Mouse (Mus musculus): ENCODE data around the gene Sar1a. TPM values are rescaled to one million over a fixed set of nuclear protein-coding genes. Genes with fewer than 3 reads are reported as not detected.

Gene Sar1a
- 60.7 and 62.1 TPM in 2 replicates for polyA plus RNA-seq (2015; fragmentation: Nextera tagmentation; extraction: Ambion mirVana)

DNA sequence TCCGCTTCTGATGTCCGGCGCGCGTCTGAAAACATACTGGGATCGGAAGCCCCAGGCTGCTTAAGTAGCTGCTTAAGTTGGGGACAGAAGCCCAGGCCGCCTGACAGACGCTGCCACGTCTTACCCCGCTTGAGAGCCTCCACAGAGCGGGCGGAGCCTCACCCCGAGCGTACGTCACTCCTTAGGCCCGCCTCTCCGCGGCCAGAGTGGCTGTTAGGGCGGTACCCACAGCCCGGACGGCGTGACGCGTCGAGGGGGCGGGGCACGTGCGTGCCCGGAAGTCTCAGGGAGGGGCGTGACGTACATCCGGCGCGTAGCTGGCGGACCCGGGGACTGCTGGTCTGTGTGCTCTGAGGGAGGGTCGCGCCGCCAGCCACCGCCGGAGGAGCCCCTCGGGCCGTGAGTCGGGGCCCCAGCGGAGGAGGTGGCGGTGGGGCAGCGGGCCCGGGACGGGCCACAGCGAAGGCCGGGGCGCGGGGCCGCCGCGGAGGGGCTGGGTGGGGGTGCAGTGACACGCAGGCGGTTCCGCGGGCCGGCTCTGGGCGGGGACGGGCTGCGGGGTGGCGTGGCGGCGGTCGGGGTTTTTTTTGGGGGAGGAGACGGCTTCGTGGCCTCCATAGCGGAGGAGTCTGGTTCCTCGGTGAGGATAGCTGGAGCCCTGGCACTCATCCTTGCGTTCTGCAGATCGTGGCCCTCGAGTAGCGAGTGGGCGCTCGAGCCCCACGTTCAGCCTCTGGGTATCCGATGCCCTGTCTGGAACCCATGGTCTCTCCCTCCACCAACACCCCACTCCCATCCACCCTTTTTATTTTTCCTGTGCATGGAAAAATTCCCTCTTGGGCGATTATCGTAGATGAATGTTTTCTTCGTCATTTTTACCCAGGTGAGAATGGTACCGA is at the start of gene Sar1a:
Sar1a (plus strand) TSS at position 285 of the 899 bp plus-strand sequence.
- no peaks in the 10 kb centered on the region for H3K27me3 ChIP-seq (ENCODE audit: insufficient read depth, low read length)
- ATAC-seq, result peak; percentile 98
- H3K9ac ChIP-seq (replicated peaks), result peak within 1 kb of the TSS; percentile 91
- TF ChIP-seq EP300 (IDR thresholded peaks at IDR 0.05; ENCODE audit: low read depth) (no peak), CTCF (IDR thresholded peaks at IDR 0.05; ENCODE audit: low read depth) (no peak)
- H3K27ac ChIP-seq (ENCODE audit: low read depth), result peak within 1 kb of the TSS; percentile 91
- peaks cover 12% of the 10 kb centered on the region for H3K36me3 ChIP-seq (replicated peaks; ENCODE audit: insufficient read depth, low read length)
- peak within 1 kb of the TSS; percentile 82 for H3K4me2 ChIP-seq (ENCODE audit: low read depth, low read length)
- H3K4me3 ChIP-seq (ENCODE audit: low read depth, low read length), result peak within 1 kb of the TSS; percentile 92
- peaks cover 26% of the 10 kb centered on the region for H3K4me1 ChIP-seq (ENCODE audit: insufficient read depth)
- DNase-seq, result peak; percentile 99
- H3K9me3 ChIP-seq (ENCODE audit: low read length), result no peaks in the 10 kb centered on the region
- WGBS (ENCODE audit: insufficient replicate concordance), result 1% methylated on average over 79 of the region's 84 CpGs

DNA sequence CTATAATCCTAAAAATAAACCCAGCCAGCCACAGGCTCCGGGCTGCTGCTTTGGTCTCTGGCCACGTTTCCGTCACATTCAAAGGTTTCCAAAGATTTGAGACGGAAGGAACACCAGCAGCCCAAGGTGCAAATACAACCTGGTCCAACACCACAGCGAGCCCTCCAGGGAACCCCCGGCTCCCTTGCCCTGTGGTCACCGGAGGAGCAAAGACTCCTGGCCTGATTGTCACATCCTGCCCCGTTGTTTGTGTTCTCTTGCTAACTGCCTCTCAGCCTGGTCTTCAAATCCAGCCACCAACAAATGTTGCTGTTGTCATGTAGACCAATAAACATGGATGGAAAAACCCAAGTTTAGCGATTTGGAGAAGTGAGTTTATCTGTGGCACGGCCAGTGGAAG is 47.7 kb upstream of the Sar1a start:
- no peak for ATAC-seq
- H3K27ac ChIP-seq (ENCODE audit: low read depth), result no peak overlapping the region

DNA sequence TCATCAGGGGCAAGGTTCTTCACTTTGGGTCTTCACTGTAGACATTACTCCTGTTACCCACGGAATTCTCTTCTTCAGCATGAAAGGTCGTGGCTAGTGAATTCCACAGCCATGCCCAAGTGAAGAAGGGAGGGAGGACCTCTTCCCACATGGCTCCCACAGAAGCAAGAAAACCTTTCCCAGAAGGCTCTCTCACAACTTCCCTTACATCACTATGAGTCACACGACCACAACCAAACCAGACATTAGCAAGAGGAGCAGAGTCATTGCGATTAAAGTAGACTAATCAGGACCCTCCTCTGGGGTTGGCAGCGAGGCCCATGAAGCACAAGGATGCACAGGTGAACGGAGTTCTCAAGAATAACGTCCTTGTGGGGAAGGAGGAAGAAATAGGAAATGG is 43.0 kb upstream of the Sar1a start:
- Histone ChIP-seq H3K36me3 (replicated peaks; ENCODE audit: insufficient read depth, low read length) (no peaks in the 10 kb centered on the region), H3K9me3 (ENCODE audit: low read length) (no peaks in the 10 kb centered on the region), H3K27ac (ENCODE audit: low read depth) (no peak overlapping the region), H3K27me3 (ENCODE audit: insufficient read depth, low read length) (no peaks in the 10 kb centered on the region), H3K4me1 (ENCODE audit: insufficient read depth) (no peaks in the 10 kb centered on the region), H3K9ac (replicated peaks) (no peak overlapping the region), H3K4me2 (ENCODE audit: low read depth, low read length) (no peak overlapping the region), H3K4me3 (ENCODE audit: low read depth, low read length) (no peak overlapping the region)
- TF ChIP-seq CTCF (IDR thresholded peaks at IDR 0.05; ENCODE audit: low read depth), result no peak
- no peak for TF ChIP-seq EP300 (IDR thresholded peaks at IDR 0.05; ENCODE audit: low read depth)
- 69% methylated on average over 7 of the region's 7 CpGs for WGBS (ENCODE audit: insufficient replicate concordance)
- ATAC-seq (no peak), DNase-seq (no peak)

More for the DNA sequence above, 47.7 kb upstream of the Sar1a start:
- Histone ChIP-seq H3K36me3 (replicated peaks; ENCODE audit: insufficient read depth, low read length) (no peaks in the 10 kb centered on the region), H3K9me3 (ENCODE audit: low read length) (no peaks in the 10 kb centered on the region), H3K4me2 (ENCODE audit: low read depth, low read length) (no peak overlapping the region), H3K4me1 (ENCODE audit: insufficient read depth) (no peaks in the 10 kb centered on the region), H3K4me3 (ENCODE audit: low read depth, low read length) (no peak overlapping the region), H3K27me3 (ENCODE audit: insufficient read depth, low read length) (no peaks in the 10 kb centered on the region), H3K9ac (replicated peaks) (no peak overlapping the region)
- WGBS (ENCODE audit: insufficient replicate concordance), result 43% methylated on average over 10 of the region's 10 CpGs
- no peak for DNase-seq
- TF ChIP-seq CTCF (IDR thresholded peaks at IDR 0.05; ENCODE audit: low read depth), result no peak
- TF ChIP-seq EP300 (IDR thresholded peaks at IDR 0.05; ENCODE audit: low read depth), result no peak

DNA sequence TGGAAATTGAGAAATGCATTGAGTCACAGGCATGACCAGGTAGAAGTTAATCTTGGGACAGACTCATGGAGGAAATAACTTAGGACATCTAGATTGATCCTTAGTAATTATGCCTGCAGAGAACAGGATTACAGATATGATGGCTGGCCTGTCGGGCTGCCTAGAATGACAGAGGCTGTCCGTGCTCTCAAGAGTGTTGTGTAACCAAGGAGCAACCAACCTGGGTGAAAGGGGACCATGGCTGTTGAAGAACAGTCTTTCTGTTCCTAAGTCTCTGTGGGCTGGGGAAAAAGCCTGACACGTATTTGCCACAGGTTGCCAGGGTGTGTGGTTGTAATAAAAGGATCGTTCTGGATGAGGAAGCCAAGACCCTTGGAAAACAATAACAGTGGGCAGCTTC is 39.7 kb upstream of the Sar1a start:
- 53% methylated on average over 4 of the region's 4 CpGs for WGBS (ENCODE audit: insufficient replicate concordance)

DNA sequence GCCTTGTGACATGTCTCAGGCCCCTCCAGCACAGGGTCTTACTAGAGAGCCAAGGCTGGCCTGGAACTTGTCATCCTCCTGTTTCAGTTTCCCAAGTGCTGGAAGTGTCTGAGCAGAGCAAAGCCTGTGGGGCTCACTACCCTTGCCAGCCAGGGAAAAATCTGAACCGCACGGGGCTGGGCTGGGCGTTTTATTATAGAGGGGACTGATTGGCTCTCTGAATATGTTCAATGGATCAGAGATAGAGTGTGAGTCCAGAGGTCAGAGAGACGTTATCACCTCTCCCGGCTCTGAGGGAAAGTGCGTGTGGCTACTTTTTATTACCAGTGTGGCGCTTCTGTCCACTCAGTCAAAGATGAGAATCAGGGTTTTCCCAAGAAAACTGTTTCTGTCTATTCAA is 33.5 kb upstream of the Sar1a start:
- 58% methylated on average over 7 of the region's 7 CpGs for WGBS (ENCODE audit: insufficient replicate concordance)
- ATAC-seq (peak; percentile 71), DNase-seq (peak; percentile 59)
- no peak overlapping the region for H3K4me2 ChIP-seq (ENCODE audit: low read depth, low read length)
- no peaks in the 10 kb centered on the region for H3K27me3 ChIP-seq (ENCODE audit: insufficient read depth, low read length)
- peaks cover 17% of the 10 kb centered on the region for H3K4me1 ChIP-seq (ENCODE audit: insufficient read depth)
- no peaks in the 10 kb centered on the region for H3K9me3 ChIP-seq (ENCODE audit: low read length)
- H3K27ac ChIP-seq (ENCODE audit: low read depth), result peak overlapping the region; percentile 91
- H3K36me3 ChIP-seq (replicated peaks; ENCODE audit: insufficient read depth, low read length), result no peaks in the 10 kb centered on the region; the same call in 1 of the 2 replicates
- TF ChIP-seq EP300 (IDR thresholded peaks at IDR 0.05; ENCODE audit: low read depth), result 0 out of 2 replicates have a peak, but pooled peaks have one; percentile 33
- no peak for TF ChIP-seq CTCF (IDR thresholded peaks at IDR 0.05; ENCODE audit: low read depth)
- H3K4me3 ChIP-seq (ENCODE audit: low read depth, low read length), result no peak overlapping the region
- no peak overlapping the region for H3K9ac ChIP-seq (replicated peaks)

More for the DNA sequence above, 39.7 kb upstream of the Sar1a start:
- no peaks in the 10 kb centered on the region for H3K27me3 ChIP-seq (ENCODE audit: insufficient read depth, low read length)
- no peaks in the 10 kb centered on the region for H3K36me3 ChIP-seq (replicated peaks; ENCODE audit: insufficient read depth, low read length)
- H3K27ac ChIP-seq (ENCODE audit: low read depth), result no peak overlapping the region
- no peaks in the 10 kb centered on the region for H3K4me1 ChIP-seq (ENCODE audit: insufficient read depth)
- TF ChIP-seq CTCF (IDR thresholded peaks at IDR 0.05; ENCODE audit: low read depth) (no peak), EP300 (IDR thresholded peaks at IDR 0.05; ENCODE audit: low read depth) (no peak)
- no peak for ATAC-seq
- no peaks in the 10 kb centered on the region for H3K9me3 ChIP-seq (ENCODE audit: low read length)
- no peak for DNase-seq
- no peak overlapping the region for H3K4me2 ChIP-seq (ENCODE audit: low read depth, low read length)
- no peak overlapping the region for H3K4me3 ChIP-seq (ENCODE audit: low read depth, low read length)
- H3K9ac ChIP-seq (replicated peaks), result no peak overlapping the region

Data from liver, postnatal 0 days (tissue).